ENCODE assay signal across 21 mouse cellular contexts in the genomic region with DNA sequence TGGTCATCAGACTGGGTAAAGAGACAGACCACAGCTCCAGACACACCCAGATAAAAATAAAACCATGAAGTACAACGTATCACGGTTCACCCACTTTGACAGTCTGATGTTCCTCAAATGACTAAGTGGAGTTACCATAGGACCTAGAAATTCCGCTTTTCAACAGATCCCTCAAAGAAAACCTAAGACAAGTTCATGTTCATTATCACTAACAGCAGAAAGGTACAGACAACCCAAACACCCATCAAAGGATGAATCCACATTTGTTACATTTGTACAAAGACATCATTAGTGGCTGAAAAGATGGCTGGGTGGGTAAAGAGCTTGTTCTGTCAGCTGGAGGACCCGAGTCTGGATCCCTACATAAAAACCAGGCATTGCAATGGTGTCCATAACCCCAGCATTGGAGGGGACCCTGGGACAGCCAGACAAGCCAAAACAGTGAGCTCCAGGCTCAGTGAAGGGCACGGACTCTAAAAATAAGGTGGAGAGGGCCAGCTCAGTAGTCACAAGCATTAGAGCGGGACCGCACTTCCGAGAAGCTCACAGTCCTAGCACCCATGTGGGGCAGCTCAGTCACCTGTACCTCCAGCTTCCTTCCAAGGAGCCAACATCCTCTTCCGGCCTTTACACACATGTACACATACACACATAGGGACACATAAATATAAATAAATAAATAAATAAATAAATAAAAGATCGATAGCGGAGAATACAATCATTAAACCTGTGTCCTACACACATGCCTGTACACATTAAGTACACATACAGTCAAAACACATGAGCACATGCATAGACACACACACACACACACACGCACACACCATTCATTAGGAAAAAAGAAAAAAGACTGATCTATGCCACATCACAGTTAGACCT.
"Had no signal": no experiment of that assay in that cellular context is flagged by ENCODE, and none has a peak within 500 bp of the region (broad histone marks: within the 10 kb centered on the region; RNA-seq: fewer than 3 reads in every experiment).

No protein-coding gene starts in this region.

- H3K4me1 ChIP-seq: kidney, embryonic 15.5 days; limb, embryonic 13.5 days; liver, embryonic 12.5 days; liver, embryonic 15.5 days; neural tube, embryonic 12.5 days; stomach, embryonic 15.5 days had no signal

- H3K27me3 ChIP-seq: kidney, embryonic 15.5 days; limb, embryonic 13.5 days; liver, embryonic 12.5 days; liver, embryonic 15.5 days; midbrain, embryonic 12.5 days; midbrain, embryonic 15.5 days; neural tube, embryonic 12.5 days; neural tube, embryonic 15.5 days; stomach, embryonic 15.5 days had no signal

- H3K4me2 ChIP-seq: kidney, embryonic 15.5 days; limb, embryonic 13.5 days; liver, embryonic 12.5 days; liver, embryonic 15.5 days; midbrain, embryonic 12.5 days; midbrain, embryonic 15.5 days; neural tube, embryonic 12.5 days; neural tube, embryonic 15.5 days; stomach, embryonic 15.5 days had no signal

- DNase-seq: kidney, adult 11 months; kidney, adult 8-10 months; kidney, postnatal 10 days; kidney, postnatal 36 days; liver; lung, adult 2 months; lung, postnatal 14 days; lung, postnatal 4 days; retina, postnatal 1 day; right cerebral cortex, postnatal 25 days; thymus, postnatal 25 days had no signal

- H3K9me3 ChIP-seq: kidney, embryonic 15.5 days; limb, embryonic 10.5 days; limb, embryonic 13.5 days; liver, embryonic 12.5 days; liver, embryonic 15.5 days; midbrain, embryonic 12.5 days; midbrain, embryonic 15.5 days; neural tube, embryonic 12.5 days; neural tube, embryonic 15.5 days; stomach, embryonic 15.5 days had no signal

- H3K9ac ChIP-seq: kidney, embryonic 15.5 days; limb, embryonic 13.5 days; liver, embryonic 12.5 days; liver, embryonic 15.5 days; midbrain, embryonic 12.5 days; midbrain, embryonic 15.5 days; neural tube, embryonic 12.5 days; neural tube, embryonic 15.5 days; stomach, embryonic 15.5 days had no signal

- H3K4me3 ChIP-seq: kidney, embryonic 15.5 days; limb, embryonic 10.5 days; limb, embryonic 13.5 days; liver, embryonic 12.5 days; liver, embryonic 15.5 days; midbrain, embryonic 12.5 days; midbrain, embryonic 15.5 days; neural tube, embryonic 12.5 days; neural tube, embryonic 15.5 days; stomach, embryonic 15.5 days had no signal

- H3K36me3 ChIP-seq: kidney, embryonic 15.5 days; limb, embryonic 10.5 days; liver, embryonic 12.5 days; liver, embryonic 15.5 days; midbrain, embryonic 12.5 days; neural tube, embryonic 12.5 days had no signal

- H3K27ac ChIP-seq: kidney, embryonic 15.5 days; limb, embryonic 10.5 days; limb, embryonic 13.5 days; liver, embryonic 12.5 days; liver, embryonic 15.5 days; midbrain, embryonic 12.5 days; midbrain, embryonic 15.5 days; neural tube, embryonic 12.5 days; neural tube, embryonic 15.5 days; stomach, embryonic 15.5 days had no signal

- ATAC-seq: liver, embryonic 12.5 days; midbrain, embryonic 15.5 days had no signal
